Mouse (Mus musculus): ENCODE results near the gene Ckap2. TPM values are rescaled to one million over a fixed set of nuclear protein-coding genes. Genes with fewer than 3 reads are reported as not detected.

The Ckap2 gene
- polyA plus RNA-seq (2016; fragmentation: Nextera tagmentation; extraction: Ambion mirVana), result 49.4 and 50.4 TPM in 2 replicates

DNA sequence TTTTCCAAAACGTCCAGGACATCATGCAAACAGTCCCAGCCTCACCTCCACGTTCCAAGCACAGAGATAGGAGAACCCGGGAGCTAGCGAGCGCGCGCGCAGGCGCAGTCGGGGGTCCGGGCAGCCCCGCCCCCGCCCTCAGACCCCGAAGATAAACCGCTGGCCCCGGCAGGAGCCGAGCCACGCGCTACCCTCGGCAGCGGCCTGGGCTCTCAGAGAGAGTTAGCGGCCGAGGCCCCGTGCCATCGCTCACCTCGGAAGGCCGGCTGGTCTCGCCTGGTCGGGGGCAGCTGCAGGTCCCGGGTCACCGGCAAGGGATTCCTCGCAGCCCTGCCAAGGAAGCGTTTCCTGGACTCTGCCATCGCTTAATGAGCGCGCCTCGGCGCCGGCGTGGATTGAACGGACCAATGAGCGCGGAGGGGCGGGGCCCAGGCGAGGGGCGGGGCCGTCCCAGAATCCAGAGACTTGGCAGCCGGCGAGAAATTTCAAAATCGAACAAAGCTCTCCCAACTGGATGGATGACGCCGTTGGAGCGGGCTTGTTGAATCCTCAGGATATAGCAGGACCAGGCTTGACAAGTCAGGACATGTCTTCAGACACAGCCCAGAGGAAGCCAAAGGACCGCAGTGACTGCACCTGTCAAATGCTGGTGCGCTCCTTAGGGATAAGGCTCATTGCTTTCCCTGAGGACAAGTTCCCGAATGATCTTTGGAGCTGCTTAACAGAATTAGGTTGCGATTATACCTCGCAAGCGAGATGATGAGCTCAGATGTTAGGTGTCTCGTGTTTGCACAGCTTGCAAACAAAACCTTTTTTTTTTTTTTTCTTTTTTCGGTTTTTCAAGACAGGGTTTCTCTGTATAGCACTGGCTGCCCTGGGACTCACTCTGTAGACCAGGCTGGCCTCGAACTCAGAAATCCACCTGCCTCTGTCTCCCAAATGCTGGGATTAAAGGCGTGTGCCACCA is at the start of gene Ckap2:
Gene Ckap2 (minus strand): TSS at position 389 of the 967 bp plus-strand sequence.
- Histone ChIP-seq H3K9me3 (no peaks in the 10 kb centered on the region), H3K27me3 (no peaks in the 10 kb centered on the region), H3K27ac (peak within 1 kb of the TSS; percentile 87), H3K9ac (replicated peaks) (peak within 1 kb of the TSS; percentile 71), H3K4me1 (replicated peaks) (peaks cover 12% of the 10 kb centered on the region), H3K36me3 (no peaks in the 10 kb centered on the region), H3K4me3 (replicated peaks) (peak within 1 kb of the TSS; percentile 69), H3K4me2 (peak within 1 kb of the TSS; percentile 69)
- WGBS, result 3% methylated on average over 63 of the region's 63 CpGs
- ATAC-seq (ENCODE audit: insufficient number of reproducible peaks, insufficient read depth, low FRiP score, low TSS enrichment, low read depth), result peak; percentile 95

DNA sequence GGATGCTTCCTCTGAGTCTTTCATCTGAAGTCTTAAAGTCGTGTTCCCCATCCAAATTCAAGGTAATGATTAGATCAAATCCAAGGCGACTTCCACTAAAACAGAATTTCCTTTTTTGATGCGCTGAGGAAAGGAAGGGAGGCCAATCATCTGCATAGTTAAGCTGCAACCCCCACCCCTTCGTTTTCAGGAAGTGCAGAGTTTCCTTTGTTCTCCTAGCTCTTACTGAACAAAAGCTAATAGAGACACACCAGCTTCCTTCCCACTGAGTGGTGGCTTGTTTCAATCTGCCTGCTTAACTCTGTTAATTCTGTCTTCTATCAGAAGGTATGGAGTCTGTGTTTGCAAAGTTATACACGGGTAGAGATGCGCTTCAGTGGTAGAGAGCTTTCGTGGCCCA is 43.0 kb upstream of the Ckap2 start:
- H3K4me3 ChIP-seq (replicated peaks), result no peak overlapping the region
- H3K4me2 ChIP-seq, result no peak overlapping the region
- peaks cover 26% of the 10 kb centered on the region for H3K27me3 ChIP-seq
- no peaks in the 10 kb centered on the region for H3K4me1 ChIP-seq (replicated peaks)
- H3K9me3 ChIP-seq, result no peaks in the 10 kb centered on the region
- no peak for ATAC-seq (ENCODE audit: insufficient number of reproducible peaks, insufficient read depth, low FRiP score, low TSS enrichment, low read depth)
- H3K36me3 ChIP-seq, result peaks cover under 1% of the 10 kb centered on the region; the same call in 1 of the 2 replicates
- no peak overlapping the region for H3K27ac ChIP-seq
- WGBS, result 54% methylated on average over 7 of the region's 7 CpGs
- no peak overlapping the region for H3K9ac ChIP-seq (replicated peaks)

DNA sequence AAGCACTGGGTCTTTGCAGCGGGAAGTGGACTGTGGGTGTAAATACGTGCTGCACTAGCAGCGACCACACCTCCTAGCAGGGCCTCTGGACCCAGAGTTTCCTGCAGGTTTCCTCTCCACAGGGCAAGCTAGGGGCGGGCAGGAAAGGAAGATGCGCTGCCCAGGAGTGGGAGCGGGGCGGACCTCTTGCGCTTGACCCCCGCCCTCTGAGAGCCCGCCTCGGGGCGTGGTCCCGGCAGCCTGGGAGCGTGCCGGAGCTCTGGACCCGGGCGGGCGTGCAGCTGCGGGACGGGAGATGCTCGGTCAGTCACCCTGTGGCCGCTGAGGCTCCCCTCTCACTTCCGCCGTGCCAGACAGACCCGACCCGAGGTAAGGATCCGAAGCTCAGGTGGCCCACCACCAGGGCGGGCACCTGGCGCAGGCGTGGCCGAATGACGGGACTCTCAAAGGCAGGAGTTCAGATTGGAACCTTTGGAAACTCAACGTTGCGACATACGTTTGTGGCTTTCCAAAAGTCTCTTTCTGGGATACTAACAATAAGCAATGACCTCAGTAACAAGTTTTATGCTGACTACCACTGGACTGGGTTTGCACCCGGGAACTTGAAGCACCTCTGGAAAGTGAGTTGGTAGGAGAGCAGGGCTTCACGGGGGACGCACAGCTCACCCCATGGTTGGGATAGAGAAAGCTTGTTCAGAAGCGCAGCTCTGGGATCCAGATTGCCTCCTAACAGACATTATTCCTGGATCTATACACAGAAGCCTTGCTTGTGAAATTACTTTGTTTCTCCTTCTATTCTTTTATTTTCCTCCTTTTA is 41.6 kb upstream of the Ckap2 start, which contains the start of gene Thsd1:
Gene Thsd1 (plus strand): TSS at position 253 of the 817 bp plus-strand sequence.
- peak; percentile 83 for ATAC-seq (ENCODE audit: insufficient number of reproducible peaks, insufficient read depth, low FRiP score, low TSS enrichment, low read depth)
- 0 out of 2 replicates have a peak, but pooled peaks cover under 1% of the 10 kb centered on the region for H3K9me3 ChIP-seq
- peak within 1 kb of the TSS; percentile 94 for H3K4me2 ChIP-seq
- peaks cover 13% of the 10 kb centered on the region for H3K36me3 ChIP-seq
- peaks cover 26% of the 10 kb centered on the region for H3K27me3 ChIP-seq
- 1% methylated on average over 39 of the region's 39 CpGs for WGBS
- H3K27ac ChIP-seq, result no peak within 1 kb of the TSS
- peak within 1 kb of the TSS; percentile 69 for H3K9ac ChIP-seq (replicated peaks)
- peak within 1 kb of the TSS; percentile 55 for H3K4me3 ChIP-seq (replicated peaks)
- H3K4me1 ChIP-seq (replicated peaks), result no peaks in the 10 kb centered on the region

DNA sequence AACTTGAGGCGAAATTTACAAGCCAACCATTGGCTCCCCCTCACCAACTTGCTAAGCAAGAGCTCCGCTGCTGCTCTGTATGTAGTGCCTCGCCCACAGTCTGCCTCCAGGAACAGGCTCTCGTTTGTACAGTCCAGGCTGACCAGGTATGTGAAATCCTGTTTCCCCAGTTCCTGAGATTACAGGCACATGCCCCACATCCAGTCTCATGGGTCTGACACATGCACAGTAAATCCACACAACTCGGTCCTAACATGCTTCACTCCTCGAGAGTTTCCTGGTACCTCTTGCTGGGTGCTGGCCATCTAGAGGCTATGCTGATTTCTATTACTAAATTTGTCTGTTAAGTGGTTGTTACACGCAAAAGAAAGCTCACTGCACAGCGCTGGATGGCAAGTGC is 40.7 kb upstream of the Ckap2 start:
- Histone ChIP-seq H3K36me3 (peaks cover 23% of the 10 kb centered on the region), H3K27ac (no peak overlapping the region), H3K9ac (replicated peaks) (no peak overlapping the region), H3K27me3 (peaks cover 26% of the 10 kb centered on the region), H3K4me2 (peak overlapping the region; percentile 94; the same call in 1 of the 2 replicates), H3K4me1 (replicated peaks) (no peaks in the 10 kb centered on the region), H3K4me3 (replicated peaks) (no peak overlapping the region), H3K9me3 (0 out of 2 replicates have a peak, but pooled peaks cover 5% of the 10 kb centered on the region)
- no peak for ATAC-seq (ENCODE audit: insufficient number of reproducible peaks, insufficient read depth, low FRiP score, low TSS enrichment, low read depth)
- whole genome bisulfite sequencing, result 58% methylated on average over 8 of the region's 8 CpGs

DNA sequence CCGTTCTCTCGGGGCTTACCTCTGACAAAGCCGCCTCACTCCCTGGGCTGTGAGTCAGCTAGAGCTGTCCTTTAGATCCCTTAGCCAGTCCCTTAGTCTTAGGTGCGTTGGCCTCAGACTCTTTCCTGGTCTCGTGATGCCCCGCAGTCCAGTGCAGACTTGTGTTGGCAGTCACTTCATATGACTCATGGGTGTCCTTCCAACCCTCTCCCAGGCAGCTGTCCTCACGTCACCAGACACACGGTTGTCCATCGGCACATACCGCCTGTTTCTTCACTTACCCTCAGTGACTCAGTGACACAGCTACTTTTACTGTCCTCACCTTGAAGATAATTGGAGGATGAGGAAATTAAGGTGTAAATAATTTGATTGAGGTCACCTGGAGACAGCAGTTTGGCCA is 29.2 kb upstream of the Ckap2 start:
- no peaks in the 10 kb centered on the region for H3K4me1 ChIP-seq (replicated peaks)
- 96% methylated on average over 10 of the region's 10 CpGs for WGBS
- ATAC-seq (ENCODE audit: insufficient number of reproducible peaks, insufficient read depth, low FRiP score, low TSS enrichment, low read depth), result no peak
- no peak overlapping the region for H3K9ac ChIP-seq (replicated peaks)
- no peak overlapping the region for H3K4me3 ChIP-seq (replicated peaks)
- no peaks in the 10 kb centered on the region for H3K27me3 ChIP-seq
- H3K27ac ChIP-seq, result no peak overlapping the region
- H3K36me3 ChIP-seq, result peaks cover 83% of the 10 kb centered on the region
- no peak overlapping the region for H3K4me2 ChIP-seq
- H3K9me3 ChIP-seq, result no peaks in the 10 kb centered on the region

DNA sequence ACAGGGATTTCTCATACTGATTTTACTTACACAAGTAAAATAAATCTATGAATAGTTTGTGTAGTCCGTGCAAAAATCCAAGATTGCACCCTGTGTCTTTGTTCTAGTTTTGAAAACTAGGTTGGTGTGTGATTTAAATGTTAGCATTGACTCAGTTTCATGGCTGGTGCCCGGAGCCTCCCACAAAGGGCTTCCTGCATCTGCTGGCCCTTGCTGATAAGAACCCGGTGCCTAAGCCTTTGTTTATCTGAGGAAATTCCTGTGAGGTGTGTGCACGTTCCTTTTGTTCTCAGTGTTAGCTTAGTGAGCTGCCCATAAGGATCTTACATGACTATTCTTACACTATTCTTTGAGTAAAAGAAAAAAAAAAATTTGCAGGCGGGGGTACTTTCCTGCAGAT is 23.4 kb upstream of the Ckap2 start:
- no peaks in the 10 kb centered on the region for H3K27me3 ChIP-seq
- no peaks in the 10 kb centered on the region for H3K4me1 ChIP-seq (replicated peaks)
- H3K9ac ChIP-seq (replicated peaks), result no peak overlapping the region
- H3K4me3 ChIP-seq (replicated peaks), result no peak overlapping the region
- WGBS, result 61% methylated on average over 5 of the region's 5 CpGs
- H3K9me3 ChIP-seq, result no peaks in the 10 kb centered on the region
- H3K27ac ChIP-seq, result no peak overlapping the region
- peaks cover 64% of the 10 kb centered on the region for H3K36me3 ChIP-seq
- no peak overlapping the region for H3K4me2 ChIP-seq
- no peak for ATAC-seq (ENCODE audit: insufficient number of reproducible peaks, insufficient read depth, low FRiP score, low TSS enrichment, low read depth)

DNA sequence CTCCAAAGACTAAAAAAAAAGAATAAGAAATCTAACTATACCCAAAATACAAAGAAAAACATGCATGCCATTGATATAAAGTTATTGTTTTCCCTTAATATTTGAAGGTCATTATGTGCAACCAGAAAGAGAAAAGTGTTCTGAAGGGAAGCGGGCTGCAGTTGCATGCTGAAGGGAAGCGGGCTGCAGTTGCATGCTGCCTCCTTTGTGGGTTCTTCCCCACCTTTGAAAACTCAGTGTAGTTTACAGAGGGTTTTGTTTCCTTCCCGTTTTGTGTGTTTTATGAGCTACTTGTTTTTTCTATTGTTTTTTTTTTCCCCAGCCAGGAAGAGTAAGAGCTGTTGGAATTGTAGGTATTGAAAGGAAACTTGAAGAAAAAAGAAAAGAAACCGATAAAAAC is 21.9 kb upstream of the Ckap2 start:
- 90% methylated on average over 4 of the region's 4 CpGs for WGBS
- peaks cover 64% of the 10 kb centered on the region for H3K36me3 ChIP-seq

DNA sequence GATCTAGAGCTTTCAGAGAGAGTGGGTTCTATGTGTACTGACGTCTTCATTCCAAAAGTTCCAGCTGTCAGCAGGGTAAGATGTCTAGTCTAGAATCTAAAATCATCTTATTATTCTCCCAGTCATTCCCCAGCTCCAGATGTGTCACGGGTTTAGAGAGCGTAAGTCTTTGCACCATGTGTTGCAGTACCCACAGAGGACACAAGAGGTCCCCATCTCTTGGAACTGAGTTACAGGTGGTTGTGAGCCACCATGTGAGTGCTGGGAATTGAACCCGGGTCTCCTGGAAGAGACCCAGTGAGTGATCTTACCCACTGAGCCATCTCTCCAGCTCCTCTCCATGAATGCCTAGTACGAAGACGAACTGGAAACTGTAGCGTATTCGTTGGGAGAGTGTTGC is 13.9 kb upstream of the Ckap2 start:
- Histone ChIP-seq H3K4me1 (replicated peaks) (peaks cover 4% of the 10 kb centered on the region), H3K4me2 (no peak overlapping the region), H3K36me3 (peaks cover 48% of the 10 kb centered on the region), H3K27ac (no peak overlapping the region), H3K27me3 (no peaks in the 10 kb centered on the region), H3K4me3 (replicated peaks) (no peak overlapping the region), H3K9ac (replicated peaks) (no peak overlapping the region), H3K9me3 (0 out of 2 replicates have a peak, but pooled peaks cover 5% of the 10 kb centered on the region)
- 94% methylated on average over 8 of the region's 8 CpGs for WGBS
- no peak for ATAC-seq (ENCODE audit: insufficient number of reproducible peaks, insufficient read depth, low FRiP score, low TSS enrichment, low read depth)

More for the DNA sequence above, 21.9 kb upstream of the Ckap2 start:
- Histone ChIP-seq H3K4me2 (no peak overlapping the region), H3K9me3 (no peaks in the 10 kb centered on the region), H3K27ac (no peak overlapping the region), H3K4me3 (replicated peaks) (no peak overlapping the region), H3K9ac (replicated peaks) (no peak overlapping the region), H3K27me3 (no peaks in the 10 kb centered on the region), H3K4me1 (replicated peaks) (no peaks in the 10 kb centered on the region)
- ATAC-seq (ENCODE audit: insufficient number of reproducible peaks, insufficient read depth, low FRiP score, low TSS enrichment, low read depth), result no peak

DNA sequence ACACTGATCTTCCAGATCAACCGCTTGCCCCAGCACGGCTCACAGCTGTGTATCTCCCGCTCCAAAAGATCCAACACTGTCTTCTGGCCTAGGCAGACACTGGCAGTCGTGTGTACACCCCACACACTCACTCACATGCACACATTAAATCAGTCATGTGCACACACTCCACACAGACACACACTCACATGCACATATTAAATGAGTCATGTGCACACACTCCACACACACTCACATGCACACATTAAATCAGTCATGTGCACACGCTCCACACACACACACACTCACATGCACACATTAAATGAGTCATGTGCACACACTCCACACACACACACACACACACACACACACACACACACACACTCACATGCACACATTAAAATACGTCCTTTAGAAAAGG is 12.3 kb upstream of the Ckap2 start:
- H3K4me3 ChIP-seq (replicated peaks), result no peak overlapping the region
- peaks cover 13% of the 10 kb centered on the region for H3K4me1 ChIP-seq (replicated peaks)
- H3K36me3 ChIP-seq, result peaks cover 38% of the 10 kb centered on the region
- H3K27me3 ChIP-seq, result no peaks in the 10 kb centered on the region
- no peak overlapping the region for H3K27ac ChIP-seq
- H3K4me2 ChIP-seq, result no peak overlapping the region
- H3K9ac ChIP-seq (replicated peaks), result no peak overlapping the region
- H3K9me3 ChIP-seq, result 0 out of 2 replicates have a peak, but pooled peaks cover 5% of the 10 kb centered on the region
- ATAC-seq (ENCODE audit: insufficient number of reproducible peaks, insufficient read depth, low FRiP score, low TSS enrichment, low read depth), result no peak
- 84% methylated on average over 6 of the region's 6 CpGs for WGBS

DNA sequence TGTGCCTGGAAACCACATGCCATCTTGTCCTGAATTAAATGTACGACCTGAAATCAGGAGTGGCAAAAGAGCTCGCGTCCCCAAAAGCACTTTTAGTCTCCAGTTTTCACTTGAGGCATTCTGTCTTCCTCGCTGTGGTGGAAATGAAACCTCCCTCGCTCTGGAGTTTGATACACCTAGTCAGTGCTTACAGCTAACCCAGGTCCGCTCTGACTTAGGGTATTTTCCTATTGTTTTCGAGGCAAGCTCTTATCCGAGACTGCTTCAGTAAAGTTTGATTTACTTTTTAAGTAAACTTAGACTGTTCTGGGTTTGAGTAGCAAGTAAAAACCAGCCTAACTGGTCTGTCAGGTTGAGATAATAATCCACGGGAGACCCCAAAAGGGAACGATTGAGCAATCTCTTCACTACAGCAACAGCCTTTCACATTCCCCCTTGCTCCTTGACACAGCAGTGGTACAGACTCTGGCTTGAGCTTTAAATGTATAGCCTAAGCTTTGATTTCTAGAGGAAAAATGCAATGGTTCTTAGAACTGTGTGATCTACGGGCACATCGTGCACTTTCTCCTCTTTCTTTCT is 7.9 kb upstream of the Ckap2 start:
- Histone ChIP-seq H3K4me2 (peak overlapping the region; percentile 68), H3K4me1 (replicated peaks) (peaks cover 13% of the 10 kb centered on the region), H3K9me3 (no peaks in the 10 kb centered on the region), H3K4me3 (replicated peaks) (peak overlapping the region; percentile 76), H3K9ac (replicated peaks) (peak overlapping the region; percentile 89), H3K36me3 (peaks cover 9% of the 10 kb centered on the region; the same call in 1 of the 2 replicates), H3K27me3 (no peaks in the 10 kb centered on the region), H3K27ac (peak overlapping the region; percentile 99)
- peak; percentile 45; the same call in 1 of the 2 replicates for ATAC-seq (ENCODE audit: insufficient number of reproducible peaks, insufficient read depth, low FRiP score, low TSS enrichment, low read depth)
- WGBS, result 15% methylated on average over 12 of the region's 12 CpGs

All from limb, embryonic 12.5 days (tissue).